Mouse (Mus musculus): ENCODE measurements around the gene Hist1h1a. TPM values are rescaled to one million over a fixed set of nuclear protein-coding genes. Genes with fewer than 3 reads are reported as not detected.

Hist1h1a gene
- polyA plus RNA-seq, 1 experiment from 2014 or later, result 1.4 TPM

- Histone ChIP-seq H3K4me3 (no peak overlapping the region), H3K27me3 (replicated peaks) (no peaks in the 10 kb centered on the region; the same call in 1 of the 2 replicates), H3K27ac (ENCODE audit: poor library complexity, severe bottlenecking) (no peak overlapping the region), H3K36me3 (no peaks in the 10 kb centered on the region), H3K4me2 (no peak overlapping the region), H3K9ac (no peak overlapping the region), H3K4me1 (replicated peaks) (peaks cover 10% of the 10 kb centered on the region), H3K9me3 (replicated peaks) (no peaks in the 10 kb centered on the region)
- ATAC-seq (ENCODE audit: insufficient number of reproducible peaks, low FRiP score), result no peak
- 24% methylated on average over 8 of the region's 8 CpGs for WGBS
Measured at GRCm38 (mm10) chr13:23732156-23732804, 31.2 kb upstream of the Hist1h1a start.

- no peak overlapping the region for H3K4me2 ChIP-seq
- H3K9me3 ChIP-seq (replicated peaks), result no peaks in the 10 kb centered on the region
- 86% methylated on average over 5 of the region's 5 CpGs for WGBS
- peaks cover 7% of the 10 kb centered on the region for H3K4me1 ChIP-seq (replicated peaks)
- no peak overlapping the region for H3K9ac ChIP-seq
- no peak for ATAC-seq (ENCODE audit: insufficient number of reproducible peaks, low FRiP score)
- no peaks in the 10 kb centered on the region for H3K27me3 ChIP-seq (replicated peaks)
- H3K36me3 ChIP-seq, result no peaks in the 10 kb centered on the region
- H3K27ac ChIP-seq (ENCODE audit: poor library complexity, severe bottlenecking), result no peak overlapping the region
- H3K4me3 ChIP-seq, result no peak overlapping the region
Measured at GRCm38 (mm10) chr13:23737091-23737490, 26.4 kb upstream of the Hist1h1a start.

- WGBS, result 19% methylated on average over 4 of the region's 4 CpGs
- no peaks in the 10 kb centered on the region for H3K27me3 ChIP-seq (replicated peaks)
- no peaks in the 10 kb centered on the region for H3K36me3 ChIP-seq
- no peaks in the 10 kb centered on the region for H3K9me3 ChIP-seq (replicated peaks)
- H3K4me3 ChIP-seq, result peak overlapping the region; percentile 68
- H3K9ac ChIP-seq, result peak overlapping the region; percentile 96
- peak overlapping the region; percentile 100 for H3K27ac ChIP-seq (ENCODE audit: poor library complexity, severe bottlenecking)
- H3K4me2 ChIP-seq, result peak overlapping the region; percentile 96
- no peak for ATAC-seq (ENCODE audit: insufficient number of reproducible peaks, low FRiP score)
- H3K4me1 ChIP-seq (replicated peaks), result peaks cover 7% of the 10 kb centered on the region
Measured at GRCm38 (mm10) chr13:23738041-23738440, 25.4 kb upstream of the Hist1h1a start.

- H3K36me3 ChIP-seq, result no peaks in the 10 kb centered on the region
- WGBS, result 0% methylated on average over 38 of the region's 38 CpGs
- H3K27me3 ChIP-seq (replicated peaks), result no peaks in the 10 kb centered on the region
- H3K4me1 ChIP-seq (replicated peaks), result peaks cover 7% of the 10 kb centered on the region
- ATAC-seq (ENCODE audit: insufficient number of reproducible peaks, low FRiP score), result peak; percentile 94
- peak within 1 kb of the TSS; percentile 100 for H3K27ac ChIP-seq (ENCODE audit: poor library complexity, severe bottlenecking)
- H3K4me3 ChIP-seq, result peak within 1 kb of the TSS; percentile 68
- no peaks in the 10 kb centered on the region for H3K9me3 ChIP-seq (replicated peaks)
- H3K9ac ChIP-seq, result peak within 1 kb of the TSS; percentile 96
- H3K4me2 ChIP-seq, result peak within 1 kb of the TSS; percentile 96
Measured at GRCm38 (mm10) chr13:23738677-23739068, 24.8 kb upstream of the Hist1h1a start, which contains the start of gene Hist1h1c. TSS of gene Hist1h1c (plus strand) at chr13:23738808.

GRCm38 (mm10) chr13:23739069-23739921 is 24.2 kb upstream of the Hist1h1a start:
- peaks cover 7% of the 10 kb centered on the region for H3K4me1 ChIP-seq (replicated peaks)
- H3K4me2 ChIP-seq, result peak overlapping the region; percentile 96
- WGBS, result 0% methylated on average over 39 of the region's 39 CpGs
- H3K9ac ChIP-seq, result peak overlapping the region; percentile 96
- H3K4me3 ChIP-seq, result peak overlapping the region; percentile 68
- ATAC-seq (ENCODE audit: insufficient number of reproducible peaks, low FRiP score), result peak; percentile 86
- no peaks in the 10 kb centered on the region for H3K27me3 ChIP-seq (replicated peaks)
- no peaks in the 10 kb centered on the region for H3K36me3 ChIP-seq
- H3K27ac ChIP-seq (ENCODE audit: poor library complexity, severe bottlenecking), result peak overlapping the region; percentile 100
- no peaks in the 10 kb centered on the region for H3K9me3 ChIP-seq (replicated peaks)

GRCm38 (mm10) chr13:23739922-23740252 is 23.6 kb upstream of the Hist1h1a start:
- H3K9ac ChIP-seq, result peak overlapping the region; percentile 96
- no peak; the same call in 1 of the 2 replicates for ATAC-seq (ENCODE audit: insufficient number of reproducible peaks, low FRiP score)
- peaks cover 7% of the 10 kb centered on the region for H3K4me1 ChIP-seq (replicated peaks)
- under 1% methylated on average over 14 of the region's 14 CpGs for WGBS
- H3K27me3 ChIP-seq (replicated peaks), result no peaks in the 10 kb centered on the region
- peak overlapping the region; percentile 96 for H3K4me2 ChIP-seq
- H3K9me3 ChIP-seq (replicated peaks), result no peaks in the 10 kb centered on the region
- H3K27ac ChIP-seq (ENCODE audit: poor library complexity, severe bottlenecking), result peak overlapping the region; percentile 100
- no peaks in the 10 kb centered on the region for H3K36me3 ChIP-seq
- H3K4me3 ChIP-seq, result peak overlapping the region; percentile 68

- WGBS, result 31% methylated on average over 13 of the region's 13 CpGs
- peaks cover 7% of the 10 kb centered on the region for H3K4me1 ChIP-seq (replicated peaks)
- ATAC-seq (ENCODE audit: insufficient number of reproducible peaks, low FRiP score), result no peak
Measured at GRCm38 (mm10) chr13:23740256-23740840, 23.1 kb upstream of the Hist1h1a start.

GRCm38 (mm10) chr13:23740910-23741309 is 22.6 kb upstream of the Hist1h1a start:
- Histone ChIP-seq H3K4me1 (replicated peaks) (peaks cover 7% of the 10 kb centered on the region), H3K9me3 (replicated peaks) (no peaks in the 10 kb centered on the region), H3K36me3 (no peaks in the 10 kb centered on the region), H3K4me3 (0 out of 2 replicates have a peak overlapping the region, but pooled peaks have one; percentile 4), H3K27ac (ENCODE audit: poor library complexity, severe bottlenecking) (peak overlapping the region; percentile 100; the same call in 1 of the 2 replicates), H3K27me3 (replicated peaks) (no peaks in the 10 kb centered on the region), H3K4me2 (peak overlapping the region; percentile 96), H3K9ac (no peak overlapping the region)
- ATAC-seq (ENCODE audit: insufficient number of reproducible peaks, low FRiP score), result no peak
- WGBS, result 49% methylated on average over 5 of the region's 5 CpGs

More at GRCm38 (mm10) chr13:23740256-23740840, 23.1 kb upstream of the Hist1h1a start:
- Histone ChIP-seq H3K27ac (ENCODE audit: poor library complexity, severe bottlenecking) (peak overlapping the region; percentile 100), H3K36me3 (no peaks in the 10 kb centered on the region), H3K27me3 (replicated peaks) (no peaks in the 10 kb centered on the region), H3K4me2 (peak overlapping the region; percentile 96), H3K9me3 (replicated peaks) (no peaks in the 10 kb centered on the region), H3K4me3 (peak overlapping the region; percentile 68), H3K9ac (peak overlapping the region; percentile 96)

GRCm38 (mm10) chr13:23742007-23742406 is 21.5 kb upstream of the Hist1h1a start:
- Histone ChIP-seq H3K36me3 (no peaks in the 10 kb centered on the region), H3K9ac (no peak overlapping the region), H3K4me3 (no peak overlapping the region), H3K27ac (ENCODE audit: poor library complexity, severe bottlenecking) (no peak overlapping the region), H3K27me3 (replicated peaks) (no peaks in the 10 kb centered on the region), H3K4me1 (replicated peaks) (peaks cover 8% of the 10 kb centered on the region), H3K4me2 (no peak overlapping the region), H3K9me3 (replicated peaks) (no peaks in the 10 kb centered on the region)
- no peak for ATAC-seq (ENCODE audit: insufficient number of reproducible peaks, low FRiP score)

GRCm38 (mm10) chr13:23743215-23743614 is 20.3 kb upstream of the Hist1h1a start:
- Histone ChIP-seq H3K9me3 (replicated peaks) (no peaks in the 10 kb centered on the region), H3K27me3 (replicated peaks) (no peaks in the 10 kb centered on the region), H3K36me3 (no peaks in the 10 kb centered on the region), H3K4me1 (replicated peaks) (peaks cover 12% of the 10 kb centered on the region), H3K9ac (no peak overlapping the region), H3K4me3 (no peak overlapping the region), H3K27ac (ENCODE audit: poor library complexity, severe bottlenecking) (no peak overlapping the region), H3K4me2 (no peak overlapping the region)
- no peak for ATAC-seq (ENCODE audit: insufficient number of reproducible peaks, low FRiP score)
- WGBS, result 83% methylated on average over 5 of the region's 5 CpGs

GRCm38 (mm10) chr13:23743963-23744362 is 19.5 kb upstream of the Hist1h1a start:
- no peak overlapping the region for H3K27ac ChIP-seq (ENCODE audit: poor library complexity, severe bottlenecking)

More at GRCm38 (mm10) chr13:23743963-23744362, 19.5 kb upstream of the Hist1h1a start:
- H3K4me3 ChIP-seq, result no peak overlapping the region
- H3K4me1 ChIP-seq (replicated peaks), result peaks cover 16% of the 10 kb centered on the region
- no peaks in the 10 kb centered on the region for H3K9me3 ChIP-seq (replicated peaks)
- no peak overlapping the region for H3K9ac ChIP-seq
- H3K36me3 ChIP-seq, result no peaks in the 10 kb centered on the region
- H3K27me3 ChIP-seq (replicated peaks), result no peaks in the 10 kb centered on the region
- ATAC-seq (ENCODE audit: insufficient number of reproducible peaks, low FRiP score), result no peak
- 35% methylated on average over 4 of the region's 4 CpGs for WGBS
- H3K4me2 ChIP-seq, result peak overlapping the region; percentile 69

Data from heart, embryonic 12.5 days (tissue).